Mouse (Mus musculus) spleen, adult 2 months (tissue): ENCODE measurements around the gene Dnaic1. TPM values are rescaled to one million over a fixed set of nuclear protein-coding genes. Genes with fewer than 3 reads are reported as not detected.

ENCODE experiments used
- DNase-seq, 2 experiments: peaks; one replicate each; pipeline versions ENCODE4 v3.0.0 to v3.0.0-alpha.2; 2012 to 2021; ENCODE audit warnings: low spot score in 2 of 2, low read depth in 1 of 2
- H3K27ac ChIP-seq: fragments of 200-500 bp; 2 replicates; pipeline ENCODE4 v1.5.1; 2012; ENCODE audit warnings: low read length, inconsistent platforms; ENCODE audit not compliant: insufficient read depth
- H3K27me3 ChIP-seq: fragments of 200-500 bp; 2 replicates; pipeline ENCODE4 v1.6.1; 2012; ENCODE audit warnings: mild to moderate bottlenecking, moderate library complexity, low read length, inconsistent platforms; ENCODE audit not compliant: control insufficient read depth, insufficient read depth
- H3K36me3 ChIP-seq: fragments of 200-500 bp; 2 replicates; pipeline ENCODE4 v1.6.1; 2012; ENCODE audit warnings: mild to moderate bottlenecking, low read length, inconsistent platforms; ENCODE audit not compliant: control insufficient read depth, insufficient read depth
- H3K4me1 ChIP-seq: fragments of 200-500 bp; 2 replicates; pipeline ENCODE4 v1.6.1; 2011; ENCODE audit warnings: inconsistent platforms; ENCODE audit not compliant: control insufficient read depth, insufficient read depth, insufficient read length
- H3K4me3 ChIP-seq: fragments of 200-500 bp; 2 replicates; pipeline ENCODE4 v1.5.1; 2011; ENCODE audit warnings: mild to moderate bottlenecking, inconsistent platforms; ENCODE audit not compliant: insufficient read depth, insufficient read length; ENCODE audit errors: extremely low read depth
- CTCF ChIP-seq: fragments of 200-500 bp; IDR thresholded peaks from 2 replicates; pipeline ENCODE4 v1.5.1; 2011; ENCODE audit warnings: mild to moderate bottlenecking, inconsistent platforms; ENCODE audit not compliant: insufficient read depth, insufficient read length, insufficient replicate concordance; ENCODE audit errors: extremely low read depth
- POLR2A ChIP-seq: fragments of 200-500 bp; IDR thresholded peaks from 2 replicates; pipeline ENCODE4 v1.6.1; 2011; ENCODE audit warnings: low read depth, low read length, inconsistent platforms
- WGBS: fragments of 180-500 bp; shearing (Covaris S2); methylation state at CpG from one replicate; pipeline ENCODE4 v1.1.7; 2018; 5-methylcytosine and 5-hydroxymethylcytosine counted together
- polyA plus RNA-seq: library from polyadenylated mRNA; depleted of rRNA; stranded (reverse); fragments of >200 nt; gene quantifications from 2 replicates; pipeline ENCODE4 v1.2.3, GENCODE M21; 2012

Dnaic1 gene
- polyA plus RNA-seq, 1 experiment: 0.95 TPM

DNA sequence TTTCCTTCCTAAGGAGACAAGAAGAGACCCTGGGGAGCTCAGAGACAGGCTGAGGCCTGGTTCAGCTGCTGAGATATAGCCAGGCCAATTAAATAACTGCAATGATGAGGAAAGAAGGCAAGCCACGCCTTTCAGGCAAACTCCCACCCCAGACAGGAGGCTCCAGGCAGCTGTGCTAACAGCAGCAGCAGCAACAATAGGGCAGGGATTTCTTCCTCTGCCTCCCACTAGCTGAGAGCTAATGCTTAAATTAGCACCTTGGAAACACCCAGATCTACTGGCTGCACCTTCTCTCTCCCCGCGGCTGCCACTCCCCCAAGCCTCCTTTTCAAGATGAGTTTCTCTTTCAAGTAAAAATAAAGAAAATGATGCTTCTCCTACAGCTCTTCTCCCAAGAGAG, 3.5 kb upstream of the Dnaic1 start:
- Histone ChIP-seq H3K27me3 (no peaks in the 10 kb centered on the region), H3K4me1 (no peaks in the 10 kb centered on the region; the same call in 1 of the 2 replicates), H3K4me3 (no peak overlapping the region), H3K27ac (no peak overlapping the region), H3K36me3 (no peaks in the 10 kb centered on the region)
- DNase-seq: no peak
- WGBS: 82% methylated on average over 3 of the region's 3 CpGs
- no peak for TF ChIP-seq POLR2A
- TF ChIP-seq CTCF: no peak

DNA sequence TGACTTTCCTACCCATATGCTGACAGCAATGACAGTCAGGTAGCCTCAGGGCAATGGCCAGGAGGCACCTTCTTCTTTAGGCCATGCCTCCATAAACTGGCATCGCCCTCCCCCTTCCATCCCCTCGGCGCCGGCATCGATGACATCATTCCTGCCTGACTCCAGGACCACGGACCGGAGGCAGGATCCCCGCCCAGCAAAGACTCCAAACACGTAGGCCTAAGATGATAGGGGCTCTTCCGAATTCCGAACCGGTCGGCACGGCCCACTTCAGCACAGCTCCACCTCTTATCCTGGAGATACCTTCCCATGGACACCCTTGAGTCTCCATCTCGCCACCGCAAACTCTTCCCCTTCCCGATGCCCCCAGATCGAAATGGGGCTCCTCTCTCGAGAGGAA, 1.3 kb upstream of the Dnaic1 start:
- DNase-seq: no peak
- WGBS: 46% methylated on average over 19 of the region's 19 CpGs
- Histone ChIP-seq H3K4me1 (no peaks in the 10 kb centered on the region; the same call in 1 of the 2 replicates), H3K27ac (no peak overlapping the region), H3K27me3 (no peaks in the 10 kb centered on the region), H3K36me3 (no peaks in the 10 kb centered on the region), H3K4me3 (peak overlapping the region; percentile 73; the same call in 1 of the 2 replicates)
- no peak for TF ChIP-seq POLR2A
- no peak for TF ChIP-seq CTCF

DNA sequence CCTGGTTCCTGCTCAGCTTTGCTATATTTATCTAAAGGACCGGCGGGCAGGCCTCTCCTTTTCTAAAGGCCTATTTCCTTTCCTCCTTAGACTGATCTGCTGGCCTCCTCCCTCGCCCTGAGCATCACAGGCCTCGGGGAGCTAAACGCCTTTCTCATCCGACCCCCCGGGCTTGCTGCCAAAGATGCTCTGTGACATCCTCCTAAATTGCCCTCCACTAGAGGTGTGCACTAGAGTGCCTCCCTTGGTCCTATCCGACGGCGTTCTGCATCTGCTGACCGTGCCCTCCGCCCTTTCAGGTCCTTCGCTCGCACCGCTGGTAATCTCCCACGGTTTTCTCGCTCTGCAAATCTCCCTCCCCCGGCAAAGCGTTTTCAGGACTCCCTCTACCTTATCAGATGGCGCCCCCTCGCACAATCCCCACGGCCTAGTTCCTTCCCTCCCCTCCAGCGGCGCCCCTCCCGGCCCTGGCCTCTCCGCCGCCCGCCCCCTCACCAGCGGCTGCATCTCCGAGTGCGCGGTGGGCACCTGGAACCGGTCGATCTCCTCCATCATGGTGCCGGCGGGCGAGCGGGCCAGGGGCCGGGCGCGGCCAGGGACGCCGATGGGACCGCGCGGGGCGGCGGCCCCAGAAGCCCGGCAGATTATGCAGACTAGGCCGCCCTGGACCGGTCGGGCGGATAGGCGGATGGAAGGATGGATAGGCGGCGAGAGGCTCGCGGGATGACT, 729 bp upstream of the Dnaic1 start:
- H3K4me3 ChIP-seq: peak overlapping the region; percentile 73
- DNase-seq: no peak
- no peaks in the 10 kb centered on the region for H3K27me3 ChIP-seq
- no peaks in the 10 kb centered on the region for H3K36me3 ChIP-seq
- TF ChIP-seq CTCF (no peak), POLR2A (no peak)
- H3K27ac ChIP-seq: no peak overlapping the region; the same call in 1 of the 2 replicates
- H3K4me1 ChIP-seq: no peaks in the 10 kb centered on the region; the same call in 1 of the 2 replicates
- WGBS: 3% methylated on average over 55 of the region's 58 CpGs

DNA sequence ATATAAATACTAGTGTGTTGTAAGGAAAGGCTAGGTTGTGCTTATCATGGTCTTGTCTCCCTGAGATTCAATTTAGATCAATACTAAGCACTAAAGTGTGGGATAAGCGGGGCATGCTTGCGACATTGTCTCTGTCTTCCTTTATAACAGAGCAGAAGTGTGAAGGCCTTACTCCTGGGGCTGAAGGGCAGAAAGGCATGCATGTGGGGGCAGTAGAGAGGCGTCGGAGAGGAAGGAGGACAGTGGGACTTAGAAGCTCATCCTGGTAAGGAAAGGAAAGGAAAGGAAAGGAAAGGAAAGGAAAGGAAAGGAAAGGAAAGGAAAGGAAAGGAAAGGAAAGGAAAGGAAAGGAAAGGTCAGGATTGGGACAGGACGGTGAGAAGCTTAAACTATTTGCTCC, 1.9 kb downstream of the Dnaic1 start:
- WGBS: 64% methylated on average over 5 of the region's 5 CpGs
- no peak for DNase-seq
- no peaks in the 10 kb centered on the region for H3K27me3 ChIP-seq

DNA sequence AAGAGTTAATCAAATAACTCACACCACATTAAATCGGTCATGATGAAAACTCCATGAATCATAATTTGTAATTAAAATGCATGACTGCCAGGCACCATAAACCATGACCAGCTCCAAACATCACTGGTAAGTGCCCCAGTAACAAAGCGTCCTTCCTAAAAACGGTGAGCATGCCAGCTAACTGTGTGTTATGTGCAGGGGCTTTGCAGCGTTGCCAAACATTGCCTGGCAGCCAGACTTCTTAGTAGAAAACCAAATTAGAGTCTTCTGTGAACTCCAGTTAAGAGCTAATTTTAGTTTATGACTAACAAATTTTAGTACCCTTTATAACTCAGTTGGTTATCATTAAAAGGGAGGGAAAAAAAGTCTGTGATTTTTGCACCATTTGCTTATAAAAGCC, 3.9 kb downstream of the Dnaic1 start:
- TF ChIP-seq POLR2A: no peak
- TF ChIP-seq CTCF: no peak
- Histone ChIP-seq H3K27ac (no peak overlapping the region), H3K27me3 (no peaks in the 10 kb centered on the region), H3K36me3 (no peaks in the 10 kb centered on the region), H3K4me1 (no peaks in the 10 kb centered on the region), H3K4me3 (no peak overlapping the region)
- 84% methylated on average over 4 of the region's 4 CpGs for WGBS
- no peak for DNase-seq

More for the DNA sequence above, 1.9 kb downstream of the Dnaic1 start:
- no peak for TF ChIP-seq CTCF
- TF ChIP-seq POLR2A: no peak
- Histone ChIP-seq H3K27ac (no peak overlapping the region), H3K4me1 (no peaks in the 10 kb centered on the region; the same call in 1 of the 2 replicates), H3K4me3 (no peak overlapping the region), H3K36me3 (no peaks in the 10 kb centered on the region)

DNA sequence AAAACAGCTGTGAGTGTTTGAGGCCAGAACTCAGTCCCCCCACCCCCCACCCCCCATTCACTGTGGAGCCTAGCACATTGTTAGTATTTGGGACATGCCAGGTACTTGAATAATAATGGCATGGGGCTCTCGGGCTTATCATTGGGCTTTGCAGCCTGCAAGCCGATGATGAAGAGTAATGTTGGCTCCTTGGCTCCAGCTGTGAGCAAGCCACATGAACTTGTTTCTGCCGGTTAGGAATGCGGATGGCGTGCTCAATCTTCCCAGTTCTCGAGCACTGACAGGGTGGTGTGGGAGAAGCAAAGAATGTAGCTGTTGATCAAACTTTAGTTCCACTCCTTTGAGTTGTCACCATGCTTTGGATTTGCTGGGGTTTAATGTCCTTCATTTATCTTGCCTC, 6.3 kb downstream of the Dnaic1 start:
- 76% methylated on average over 6 of the region's 6 CpGs for WGBS
- Histone ChIP-seq H3K27ac (no peak overlapping the region), H3K4me3 (no peak overlapping the region), H3K27me3 (no peaks in the 10 kb centered on the region), H3K4me1 (no peaks in the 10 kb centered on the region), H3K36me3 (no peaks in the 10 kb centered on the region)
- DNase-seq: no peak
- TF ChIP-seq POLR2A (no peak), CTCF (no peak)

DNA sequence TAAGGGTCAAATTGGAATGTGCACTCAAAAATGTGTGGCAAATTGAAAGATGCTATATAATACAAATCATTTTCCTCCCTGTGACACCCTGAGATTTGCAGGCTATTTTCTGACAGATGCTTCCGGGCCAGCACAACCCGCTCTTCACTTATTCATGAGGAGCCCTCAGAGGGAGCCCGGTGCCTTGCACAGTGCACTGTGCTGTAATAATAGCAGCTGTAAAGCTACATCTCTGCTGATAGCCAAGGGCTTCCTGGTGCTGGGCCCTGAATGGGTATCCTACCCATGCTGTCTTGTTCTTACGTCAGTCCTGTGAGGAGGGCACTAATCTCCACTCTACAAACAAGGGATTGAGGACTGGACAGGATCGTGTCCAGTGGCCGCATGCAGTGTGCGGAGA, 13.8 kb downstream of the Dnaic1 start:
- TF ChIP-seq POLR2A (no peak), CTCF (no peak)
- whole genome bisulfite sequencing: 84% methylated on average over 7 of the region's 7 CpGs
- H3K4me3 ChIP-seq: no peak overlapping the region
- DNase-seq: no peak
- no peaks in the 10 kb centered on the region for H3K4me1 ChIP-seq
- no peaks in the 10 kb centered on the region for H3K27me3 ChIP-seq
- H3K36me3 ChIP-seq: no peaks in the 10 kb centered on the region
- no peak overlapping the region for H3K27ac ChIP-seq
